Mouse (Mus musculus): ENCODE data around the gene Mical3.

The Mical3 gene

GRCm38 (mm10) chr6:121087586-121088245 lies 43.1 kb downstream of the Mical3 start:
- in situ Hi-C loops (cut with MboI; ENCODE audit: low sequenced_read_pairs), result no loop called here

GRCm38 (mm10) chr6:121087127-121087526 lies 43.7 kb downstream of the Mical3 start:
- in situ Hi-C loops (cut with MboI; ENCODE audit: low sequenced_read_pairs), result no loop called here

GRCm38 (mm10) chr6:121086226-121086625 lies 44.6 kb downstream of the Mical3 start:
- in situ Hi-C loops (cut with MboI; ENCODE audit: low sequenced_read_pairs), result no loop called here

- in situ Hi-C loops (cut with MboI; ENCODE audit: low sequenced_read_pairs), result no loop called here
Observed at GRCm38 (mm10) chr6:121084050-121084480, 46.7 kb downstream of the Mical3 start.

GRCm38 (mm10) chr6:121082094-121082473 lies 48.7 kb downstream of the Mical3 start:
- in situ Hi-C loops (cut with MboI; ENCODE audit: low sequenced_read_pairs), result no loop called here

- in situ Hi-C loops (cut with MboI; ENCODE audit: low sequenced_read_pairs), result no loop called here
Observed at GRCm38 (mm10) chr6:121081288-121082093, 49.3 kb downstream of the Mical3 start.

- in situ Hi-C loops (cut with MboI; ENCODE audit: low sequenced_read_pairs), result no loop called here
Observed at GRCm38 (mm10) chr6:121078175-121078574, 52.6 kb downstream of the Mical3 start.

GRCm38 (mm10) chr6:121076929-121077566 lies 53.8 kb downstream of the Mical3 start:
- in situ Hi-C loops (cut with MboI; ENCODE audit: low sequenced_read_pairs), result no loop called here

- in situ Hi-C loops (cut with MboI; ENCODE audit: low sequenced_read_pairs), result no loop called here
Observed at GRCm38 (mm10) chr6:121075763-121076162, 55.0 kb downstream of the Mical3 start.

GRCm38 (mm10) chr6:121073312-121073711 lies 57.5 kb downstream of the Mical3 start:
- in situ Hi-C loops (cut with MboI; ENCODE audit: low sequenced_read_pairs), result no loop called here

- in situ Hi-C loops (cut with MboI; ENCODE audit: low sequenced_read_pairs), result no loop called here
Observed at GRCm38 (mm10) chr6:121072615-121073014, 58.2 kb downstream of the Mical3 start.

- in situ Hi-C loops (cut with MboI; ENCODE audit: low sequenced_read_pairs), result no loop called here
Observed at GRCm38 (mm10) chr6:121070584-121071230, 60.1 kb downstream of the Mical3 start.

- in situ Hi-C loops (cut with MboI; ENCODE audit: low sequenced_read_pairs), result no loop called here
Observed at GRCm38 (mm10) chr6:121069156-121069555, 61.6 kb downstream of the Mical3 start.

GRCm38 (mm10) chr6:121068087-121068464 lies 62.7 kb downstream of the Mical3 start:
- in situ Hi-C loops (cut with MboI; ENCODE audit: low sequenced_read_pairs), result no loop called here

GRCm38 (mm10) chr6:121067426-121068086 lies 63.2 kb downstream of the Mical3 start:
- in situ Hi-C loops (cut with MboI; ENCODE audit: low sequenced_read_pairs), result no loop called here

GRCm38 (mm10) chr6:121066761-121067160 lies 64.0 kb downstream of the Mical3 start:
- in situ Hi-C loops (cut with MboI; ENCODE audit: low sequenced_read_pairs), result no loop called here

- in situ Hi-C loops (cut with MboI; ENCODE audit: low sequenced_read_pairs), result no loop called here
Observed at GRCm38 (mm10) chr6:121064356-121065015, 66.3 kb downstream of the Mical3 start.

- in situ Hi-C loops (cut with MboI; ENCODE audit: low sequenced_read_pairs), result no loop called here
Observed at GRCm38 (mm10) chr6:121063771-121064170, 67.0 kb downstream of the Mical3 start.

- in situ Hi-C loops (cut with MboI; ENCODE audit: low sequenced_read_pairs), result no loop called here
Observed at GRCm38 (mm10) chr6:121062891-121063408, 67.8 kb downstream of the Mical3 start.

GRCm38 (mm10) chr6:121058039-121058438 lies 72.8 kb downstream of the Mical3 start:
- in situ Hi-C loops (cut with MboI; ENCODE audit: low sequenced_read_pairs), result no loop called here
